In genomic region chr19:10022414-10023303, GRCm38 (mm10) we compare ENCODE assay signal across 8 mouse cellular contexts. TPM values are rescaled to one million over a fixed set of nuclear protein-coding genes. Genes with fewer than 3 reads are reported as not detected.
DNase-seq lines count a peak whose midpoint lies in the region; ATAC-seq lines count a peak whose summit lies in the region.

No protein-coding gene starts in this region.

- peaks cover 29% of the 10 kb centered on the region for H3K4me1 ChIP-seq in hindbrain, embryonic 12.5 days
- H3K4me1 ChIP-seq in megakaryocyte, embryonic 14.5 days: peaks cover 88% of the 10 kb centered on the region

- peaks cover 3% of the 10 kb centered on the region; the same call in 1 of the 2 replicates for H3K36me3 ChIP-seq in hindbrain, embryonic 12.5 days
- H3K36me3 ChIP-seq in megakaryocyte, embryonic 14.5 days (replicated peaks; ENCODE audit: low read length): no peaks in the 10 kb centered on the region

- H3K9ac ChIP-seq in hindbrain, embryonic 12.5 days: no peak overlapping the region

- H3K9me3 ChIP-seq in hindbrain, embryonic 12.5 days (replicated peaks): no peaks in the 10 kb centered on the region
- H3K9me3 ChIP-seq in megakaryocyte, embryonic 14.5 days: no peaks in the 10 kb centered on the region

- H3K27me3 ChIP-seq in hindbrain, embryonic 12.5 days: peaks cover 8% of the 10 kb centered on the region
- H3K27me3 ChIP-seq in megakaryocyte, embryonic 14.5 days (replicated peaks): peaks cover 55% of the 10 kb centered on the region

- intact Hi-C loops in left cerebral cortex, postnatal 14 days (cut with DNase I): loop anchor here (5.0 kb wide), 1 partner anchor 105 kb away; no protein-coding TSS in a partner anchor

- no peak overlapping the region for H3K4me2 ChIP-seq in hindbrain, embryonic 12.5 days (replicated peaks)

- no peak for ATAC-seq in hindbrain, embryonic 12.5 days (ENCODE audit: low FRiP score)
- ATAC-seq in erythroid progenitor cell, adult 5-6 weeks (replicated peaks; ENCODE audit: low FRiP score, poor library complexity, severe bottlenecking): no peak

- 0 out of 2 replicates have a peak overlapping the region, but pooled peaks have one; percentile 30 for H3K27ac ChIP-seq in hindbrain, embryonic 12.5 days

- DNase-seq in adrenal gland, postnatal 10 days: peak; percentile 63
- DNase-seq in adrenal gland, adult 18-20 months (ENCODE audit: low spot score in 2 of 2): no peak
- peak; percentile 41 for DNase-seq in urinary bladder, postnatal 14 days (ENCODE audit: low spot score)
- DNase-seq in urinary bladder, adult 2 months (ENCODE audit: low spot score): no peak
- peak; percentile 60 to 72 for DNase-seq in left cerebral cortex, postnatal 14 days (ENCODE audit: low spot score in 2 of 2)

- H3K4me3 ChIP-seq in hindbrain, embryonic 12.5 days: no peak overlapping the region
- peak overlapping the region; percentile 25 for H3K4me3 ChIP-seq in megakaryocyte, embryonic 14.5 days (replicated peaks)

- 66% methylated on average over 5 of the region's 5 CpGs for WGBS in hindbrain, embryonic 12.5 days

RNA-seq across cellular contexts. Expression of gene Fads3, which starts 18.7 kb away (rescaled TPM):
- 10 to 100 TPM; 11.1 to 14.7 TPM for total RNA-seq in adrenal gland, postnatal 10 days (2021)
- 10 to 100 TPM; 10.3 to 54.2 TPM for total RNA-seq in adrenal gland, adult 18-20 months (2021)
- 38.6 and 41.9 TPM in 2 replicates for polyA plus RNA-seq in urinary bladder, adult 2 months (2012; rRNA removed)
- polyA plus RNA-seq in hindbrain, embryonic 12.5 days (2016; fragmentation: Nextera tagmentation; extraction: Ambion mirVana): 13.1 and 16.6 TPM in 2 replicates
- total RNA-seq in left cerebral cortex, postnatal 14 days (2021): 10 to 100 TPM; 35.0 to 36.6 TPM
- polyA plus RNA-seq in megakaryocyte, embryonic 14.5 days (2012; ENCODE audit: insufficient read depth, low replicate concordance): 3.6 and 19.1 TPM in 2 replicates
- 15.5 and 16.3 TPM in 2 replicates for total RNA-seq in erythroid progenitor cell, adult 5-6 weeks (2015; ENCODE audit: low replicate concordance)
- total RNA-seq in erythroid progenitor cell, adult 5-6 weeks (2017; ENCODE audit: low replicate concordance): 9.4 and 12.6 TPM in 2 replicates

RNA-seq across cellular contexts. Expression of gene Rab3il1, which starts 21.2 kb away (rescaled TPM):
- total RNA-seq in adrenal gland, postnatal 10 days (2021): 10 to 100 TPM in 1 of 2 experiments, 1 to 10 TPM in 1; 10.0 to 15.0 TPM
- total RNA-seq in adrenal gland, adult 18-20 months (2021): 1 to 10 TPM; 3.6 to 5.9 TPM
- 22.0 and 23.6 TPM in 2 replicates for polyA plus RNA-seq in urinary bladder, adult 2 months (2012; rRNA removed)
- 35.4 and 40.0 TPM in 2 replicates for polyA plus RNA-seq in hindbrain, embryonic 12.5 days (2016; fragmentation: Nextera tagmentation; extraction: Ambion mirVana)
- total RNA-seq in left cerebral cortex, postnatal 14 days (2021): 10 to 100 TPM in 1 of 2 experiments, 1 to 10 TPM in 1; 8.9 to 10.4 TPM
- 2.0 and 8.8 TPM in 2 replicates for polyA plus RNA-seq in megakaryocyte, embryonic 14.5 days (2012; ENCODE audit: insufficient read depth, low replicate concordance)
- 252 and 262 TPM in 2 replicates for total RNA-seq in erythroid progenitor cell, adult 5-6 weeks (2015; ENCODE audit: low replicate concordance)
- total RNA-seq in erythroid progenitor cell, adult 5-6 weeks (2017; ENCODE audit: low replicate concordance): 345 and 413 TPM in 2 replicates

RNA-seq across cellular contexts. Expression of gene Best1, which starts 21.2 kb away (rescaled TPM):
- under 1 TPM; 0.39 to 0.45 TPM for total RNA-seq in adrenal gland, postnatal 10 days (2021)
- under 1 TPM; 0.22 to 0.30 TPM for total RNA-seq in adrenal gland, adult 18-20 months (2021)
- polyA plus RNA-seq in urinary bladder, adult 2 months (2012; rRNA removed): 3.8 and 4.2 TPM in 2 replicates
- polyA plus RNA-seq in hindbrain, embryonic 12.5 days (2016; fragmentation: Nextera tagmentation; extraction: Ambion mirVana): 0.94 and 1.1 TPM in 2 replicates
- total RNA-seq in left cerebral cortex, postnatal 14 days (2021): 1 to 10 TPM; 1.1 to 2.1 TPM
- not detected in 2 replicates for polyA plus RNA-seq in megakaryocyte, embryonic 14.5 days (2012; ENCODE audit: insufficient read depth, low replicate concordance)
- not detected in 2 replicates for total RNA-seq in erythroid progenitor cell, adult 5-6 weeks (2015; ENCODE audit: low replicate concordance)
- not detected in 2 replicates for total RNA-seq in erythroid progenitor cell, adult 5-6 weeks (2017; ENCODE audit: low replicate concordance)

RNA-seq across cellular contexts. Expression of gene Fth1, which starts 42.3 kb away (rescaled TPM):
- 1,000 to 10,000 TPM; 2,032 to 2,040 TPM for total RNA-seq in adrenal gland, postnatal 10 days (2021)
- 1,000 to 10,000 TPM; 3,118 to 4,182 TPM for total RNA-seq in adrenal gland, adult 18-20 months (2021)
- 2,402 and 3,491 TPM in 2 replicates for polyA plus RNA-seq in urinary bladder, adult 2 months (2012; rRNA removed)
- 1,445 and 1,581 TPM in 2 replicates for polyA plus RNA-seq in hindbrain, embryonic 12.5 days (2016; fragmentation: Nextera tagmentation; extraction: Ambion mirVana)
- 1,000 to 10,000 TPM; 1,766 to 1,778 TPM for total RNA-seq in left cerebral cortex, postnatal 14 days (2021)
- polyA plus RNA-seq in megakaryocyte, embryonic 14.5 days (2012; ENCODE audit: insufficient read depth, low replicate concordance): 7,037 and 23,567 TPM in 2 replicates
- 2,541 and 2,855 TPM in 2 replicates for total RNA-seq in erythroid progenitor cell, adult 5-6 weeks (2015; ENCODE audit: low replicate concordance)
- 1,910 and 2,502 TPM in 2 replicates for total RNA-seq in erythroid progenitor cell, adult 5-6 weeks (2017; ENCODE audit: low replicate concordance)

Comparison
In these comparisons a context has a peak if more than half of its experiments do, and no peak if none do; other contexts are left out.
1. DNase-seq: peak in adrenal gland, postnatal 10 days (single experiment), urinary bladder, postnatal 14 days (single experiment) and left cerebral cortex, postnatal 14 days (2 of 2); none in adrenal gland, adult 18-20 months (0 of 2) and urinary bladder, adult 2 months (single experiment).
2. RNA of gene Rab3il1, which starts 21.2 kb away (total RNA-seq): 252 to 413 TPM in erythroid progenitor cell, adult 5-6 weeks; 10.0 to 15.0 TPM in adrenal gland, postnatal 10 days, 8.9 to 10.4 TPM in left cerebral cortex, postnatal 14 days and 3.6 to 5.9 TPM in adrenal gland, adult 18-20 months; every median in the first group is over 10 times any median in the second.